Mouse (Mus musculus) erythroblast, adult 5-6 weeks (primary cell): ENCODE measurements around the gene Gsta1. TPM values are rescaled to one million over a fixed set of nuclear protein-coding genes. Genes with fewer than 3 reads are reported as not detected.
"Not testable (repeated sequence)": the region's sequence is repeated elsewhere in the genome, so short reads cannot be mapped to it uniquely, and the experiment has no call there.

Experiments
- ATAC-seq: replicated peaks from 2 replicates; pipeline ENCODE4 v1.8.0; 2016; ENCODE audit warnings: moderate number of reproducible peaks, mild to moderate bottlenecking, moderate TSS enrichment, inconsistent platforms; ENCODE audit not compliant: poor library complexity, low FRiP score, severe bottlenecking
- total RNA-seq, 2 experiments: library from RNA; stranded (forward) in 1 of 2; stranded (reverse) in 1 of 2; fragments of 150-400 nt in 1 of 2; fragments of 200-764, 138-1000 nt in 1 of 2; gene quantifications; 2 replicates each; pipeline versions ENCODE4 v1.2.3 to v1.2.4; 2015 to 2017; ENCODE audit warnings: low replicate concordance in 2 of 2

Gene Gsta1
- not detected in 2 replicates for total RNA-seq (2015; ENCODE audit: low replicate concordance)
- not detected in 2 replicates for total RNA-seq (2017; ENCODE audit: low replicate concordance)

GRCm38 (mm10) chr9:78230461-78230860 is at the start of gene Gsta1:
TSS of gene Gsta1 (plus strand) at chr9:78230656.
- not testable (repeated sequence) for ATAC-seq

DNA sequence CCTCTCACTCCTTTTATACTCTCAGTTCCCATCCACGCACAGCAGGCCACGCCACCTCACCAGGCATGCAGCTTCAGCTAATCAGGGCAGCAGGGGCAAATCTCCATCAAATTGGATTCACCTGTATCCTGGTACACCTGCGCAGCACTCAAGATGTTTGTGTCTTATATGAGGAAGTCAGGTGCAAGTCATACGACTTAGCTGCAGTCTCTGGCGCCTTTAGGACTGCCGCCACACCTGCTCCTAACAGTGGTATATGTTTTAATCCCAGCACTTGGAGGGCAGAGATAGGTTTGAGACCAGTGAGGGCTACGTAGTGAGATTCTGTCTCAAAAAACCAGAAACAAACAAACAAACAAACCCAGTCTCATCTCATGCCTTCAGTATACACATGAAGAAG is 48.0 kb upstream of the Gsta1 start, which contains the start of gene Gsta4:
Gene Gsta4 (plus strand): TSS at position 301 of the 400 bp plus-strand sequence.
- ATAC-seq, result not testable (repeated sequence)

DNA sequence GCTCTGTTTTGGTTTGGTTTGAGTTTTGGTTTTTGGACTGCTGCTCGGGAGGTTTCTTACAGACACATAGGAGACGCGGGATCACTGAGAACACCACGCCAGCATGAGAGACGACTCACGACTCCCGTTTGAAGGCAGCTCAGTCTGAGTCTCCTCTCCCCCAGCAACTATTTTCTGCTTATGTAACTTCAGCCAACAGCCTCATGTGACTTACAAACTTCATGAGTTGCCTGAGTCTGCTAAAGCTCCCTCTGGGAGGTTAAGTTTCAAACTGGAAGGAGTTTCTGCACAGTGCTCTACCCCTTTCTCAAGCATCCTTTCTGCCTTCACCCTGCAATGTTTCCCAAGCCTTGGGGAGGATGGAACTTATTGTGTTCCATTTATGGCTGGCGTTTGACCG is 44.8 kb upstream of the Gsta1 start:
- ATAC-seq, result no peak

DNA sequence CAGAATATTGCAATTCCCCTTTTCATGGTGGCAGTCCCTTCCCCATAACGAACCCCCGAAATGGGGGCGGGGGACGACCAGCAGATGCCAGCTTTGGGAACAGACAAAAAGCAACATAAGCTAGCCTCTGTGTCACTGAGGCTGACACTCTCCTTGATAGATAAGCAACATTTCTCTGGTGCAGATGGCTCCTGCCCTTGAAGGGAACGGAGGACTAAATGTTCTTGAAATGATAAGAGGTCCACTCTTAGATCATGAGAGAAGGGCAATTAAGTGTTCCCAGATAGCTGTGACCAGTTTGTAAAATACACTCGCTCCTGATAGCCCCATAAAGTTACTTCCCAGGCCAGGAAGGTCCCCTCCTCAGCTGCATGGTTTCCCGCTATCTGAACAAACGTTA is 41.5 kb upstream of the Gsta1 start:
- no peak for ATAC-seq

- no peak for ATAC-seq
These were observed 39.5 kb upstream of the Gsta1 start for GRCm38 (mm10) chr9:78190651-78191634.

- ATAC-seq, result peak; percentile 76
These were observed 38.7 kb upstream of the Gsta1 start for GRCm38 (mm10) chr9:78191736-78192135.

GRCm38 (mm10) chr9:78193902-78194597 is 36.4 kb upstream of the Gsta1 start:
- ATAC-seq, result peak; percentile 66

- no peak for ATAC-seq
These were observed 35.4 kb upstream of the Gsta1 start for GRCm38 (mm10) chr9:78195034-78195433.

GRCm38 (mm10) chr9:78197801-78198200 is 32.7 kb upstream of the Gsta1 start:
- no peak for ATAC-seq

DNA sequence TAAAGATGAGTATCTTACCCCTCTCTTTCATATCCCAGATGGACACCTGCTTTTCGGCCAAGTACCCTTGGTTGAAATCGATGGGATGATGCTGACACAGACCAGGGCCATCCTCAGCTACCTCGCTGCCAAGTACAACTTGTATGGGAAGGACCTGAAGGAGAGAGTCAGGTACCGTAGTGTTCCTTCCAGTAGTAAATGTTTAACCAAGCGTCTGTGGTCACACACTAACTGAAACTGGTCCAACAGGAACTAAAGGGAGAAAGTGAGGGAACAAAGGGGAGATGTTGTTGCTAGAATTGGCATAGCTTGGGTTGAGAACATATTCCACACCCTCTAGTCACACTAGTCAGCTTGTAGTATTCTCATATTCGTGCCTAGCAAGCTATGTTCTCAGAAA is 26.3 kb upstream of the Gsta1 start:
- no peak for ATAC-seq

GRCm38 (mm10) chr9:78208956-78209355 is 21.5 kb upstream of the Gsta1 start:
- no peak for ATAC-seq

DNA sequence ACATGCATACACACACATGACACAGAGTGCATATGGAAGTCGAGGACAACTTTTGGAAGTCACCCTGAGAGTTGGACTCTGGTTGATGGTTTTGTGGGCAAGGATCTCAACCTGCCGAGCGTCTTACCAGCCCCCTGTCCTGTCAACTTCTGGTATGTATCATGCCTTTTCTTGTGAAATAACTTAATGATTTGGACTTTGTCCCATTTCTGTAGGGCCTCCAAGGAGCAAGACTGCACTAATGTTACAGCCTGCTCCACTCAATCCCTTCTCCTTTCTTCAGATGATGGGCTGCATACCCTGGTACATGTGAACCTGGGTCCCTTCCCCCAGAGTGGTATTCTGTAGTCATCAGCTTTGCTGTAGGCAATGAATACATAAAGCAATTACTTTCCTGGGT is 20.4 kb upstream of the Gsta1 start:
- ATAC-seq, result no peak

DNA sequence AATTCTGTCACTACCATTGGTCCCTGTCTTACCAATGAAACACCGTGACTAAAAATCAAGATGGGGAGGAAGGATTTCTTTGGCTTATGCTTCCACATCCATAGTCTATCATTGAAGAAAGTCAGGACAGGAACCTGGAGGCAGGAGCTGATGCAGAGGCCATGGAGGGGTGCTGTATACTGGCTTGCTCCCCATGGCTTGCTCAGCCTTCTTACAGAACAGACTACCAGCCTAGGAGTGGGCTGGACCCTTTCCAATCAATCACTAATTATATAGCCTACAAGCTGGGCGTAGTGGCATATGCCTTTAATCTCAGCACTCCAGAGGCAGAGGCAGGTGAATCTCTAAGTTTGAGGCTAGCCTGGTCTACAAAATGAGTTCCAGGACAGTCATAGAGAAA is 19.6 kb upstream of the Gsta1 start:
- no peak for ATAC-seq

DNA sequence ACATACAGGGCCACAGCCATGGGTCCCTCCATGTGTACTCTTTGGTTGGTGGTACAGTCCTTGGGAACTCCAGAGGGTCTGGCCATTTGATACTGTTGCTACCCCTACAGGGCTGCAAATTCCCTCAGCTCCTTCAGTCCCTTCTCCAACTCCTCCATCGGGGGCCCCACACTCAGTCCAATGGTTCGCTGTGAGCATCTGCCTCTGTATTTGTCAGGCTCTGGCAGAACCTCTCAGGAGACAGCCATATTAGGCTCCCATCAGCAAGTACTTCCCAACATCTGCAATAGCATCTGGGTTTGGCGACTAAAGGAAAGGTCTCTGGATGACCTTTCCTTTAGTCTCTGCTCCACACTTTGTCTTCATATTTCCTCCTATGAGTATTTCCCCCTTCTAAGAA is 18.9 kb upstream of the Gsta1 start:
- no peak for ATAC-seq

- no peak for ATAC-seq
These were observed 18.0 kb upstream of the Gsta1 start for GRCm38 (mm10) chr9:78212341-78213049.

- no peak for ATAC-seq
These were observed 13.4 kb upstream of the Gsta1 start for GRCm38 (mm10) chr9:78217074-78217473.

- no peak for ATAC-seq
These were observed 7.8 kb upstream of the Gsta1 start for GRCm38 (mm10) chr9:78222616-78223015.

- no peak for ATAC-seq
These were observed 7.1 kb upstream of the Gsta1 start for GRCm38 (mm10) chr9:78223221-78223902.

- ATAC-seq, result no peak
These were observed 6.0 kb upstream of the Gsta1 start for GRCm38 (mm10) chr9:78224418-78224817.

DNA sequence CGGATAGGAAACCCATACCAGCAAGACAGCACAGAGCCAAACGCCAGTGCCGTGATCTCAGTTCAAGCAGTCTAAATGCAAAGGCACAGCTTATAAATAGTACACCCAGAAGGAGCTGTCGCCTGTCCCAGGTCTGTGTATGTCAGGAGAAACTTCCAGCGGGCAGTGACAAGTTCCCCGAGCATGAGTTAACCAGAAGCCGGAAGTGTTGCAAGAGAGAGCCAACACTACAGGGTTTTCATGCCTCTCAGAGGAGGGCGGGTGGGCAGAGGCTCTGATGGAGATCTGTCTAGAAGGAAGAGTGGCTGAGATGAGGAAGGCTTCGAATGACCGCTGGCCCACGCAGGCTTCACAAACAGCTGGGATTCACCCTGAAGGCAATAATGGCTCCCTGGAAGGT is 5.2 kb upstream of the Gsta1 start:
- ATAC-seq, result no peak
